16 mouse cellular contexts compared by ENCODE assay signal in genomic region chr7:92550248-92550989, GRCm38 (mm10). TPM values are rescaled to one million over a fixed set of nuclear protein-coding genes. Genes with fewer than 3 reads are reported as not detected.
DNase-seq lines count a peak whose midpoint lies in the region; ATAC-seq and TF ChIP-seq lines count a peak whose summit lies in the region.
"Had no signal": no experiment of that assay in that cellular context is flagged by ENCODE, and none has a peak within 500 bp of the region (broad histone marks: within the 10 kb centered on the region; RNA-seq: fewer than 3 reads in every experiment).

No protein-coding gene starts in this region.

- no peak overlapping the region for H3K27ac ChIP-seq in midbrain, embryonic 12.5 days (replicated peaks)
- H3K27ac ChIP-seq in midbrain, postnatal 0 days (ENCODE audit: low read depth, low read length) = no peak overlapping the region
- H3K27ac ChIP-seq in forebrain, embryonic 16.5 days (ENCODE audit: low read length) = no peak overlapping the region
- H3K27ac ChIP-seq in limb, embryonic 10.5 days = peak overlapping the region; percentile 44; the same call in 1 of the 2 replicates
- no peak overlapping the region for H3K27ac ChIP-seq in neural tube, embryonic 14.5 days (ENCODE audit: low read depth, low read length)
- H3K27ac ChIP-seq: embryonic facial prominence, embryonic 15.5 days; limb, embryonic 12.5 days; liver, embryonic 13.5 days had no signal

- H3K9me3 ChIP-seq in midbrain, embryonic 12.5 days = no peaks in the 10 kb centered on the region
- H3K9me3 ChIP-seq in midbrain, postnatal 0 days (ENCODE audit: low read length) = no peaks in the 10 kb centered on the region
- no peaks in the 10 kb centered on the region for H3K9me3 ChIP-seq in forebrain, embryonic 16.5 days (ENCODE audit: control insufficient read depth, low read length)
- no peaks in the 10 kb centered on the region for H3K9me3 ChIP-seq in limb, embryonic 10.5 days (replicated peaks)
- no peaks in the 10 kb centered on the region for H3K9me3 ChIP-seq in neural tube, embryonic 14.5 days (ENCODE audit: control insufficient read depth, low read length)
- H3K9me3 ChIP-seq: embryonic facial prominence, embryonic 15.5 days; limb, embryonic 12.5 days; liver, embryonic 13.5 days had no signal

- DNase-seq in midbrain, postnatal 0 days (ENCODE audit: low spot score) = no peak
- no peak for DNase-seq in limb, embryonic 10.5 days (ENCODE audit: low spot score)
- no peak for DNase-seq in heart, postnatal 10 days
- DNase-seq in right cerebral cortex, postnatal 4 days = no peak
- no peak for DNase-seq in kidney, adult 8-10 months
- DNase-seq: adrenal gland, adult 8-10 months; cerebellum, adult 9-11 months; liver, embryonic 13.5 days; spleen, adult 18-20 months had no signal

- H3K4me3 ChIP-seq in midbrain, embryonic 12.5 days = no peak overlapping the region
- no peak overlapping the region for H3K4me3 ChIP-seq in midbrain, postnatal 0 days (ENCODE audit: low read depth, low read length)
- H3K4me3 ChIP-seq in forebrain, embryonic 16.5 days (replicated peaks; ENCODE audit: low read length) = no peak overlapping the region
- H3K4me3 ChIP-seq in limb, embryonic 10.5 days = no peak overlapping the region
- H3K4me3 ChIP-seq in neural tube, embryonic 14.5 days (ENCODE audit: low read depth, low read length) = no peak overlapping the region
- H3K4me3 ChIP-seq: embryonic facial prominence, embryonic 15.5 days; limb, embryonic 12.5 days; liver, embryonic 13.5 days had no signal

- intact Hi-C loops in heart, postnatal 10 days (cut with DNase I) = loop anchor here (1.0 kb wide), 1 partner anchor 445 kb away; no protein-coding TSS in a partner anchor

- no peak for TF ChIP-seq CTCF in midbrain, postnatal 0 days (IDR thresholded peaks at IDR 0.05)

- no peaks in the 10 kb centered on the region for H3K27me3 ChIP-seq in midbrain, embryonic 12.5 days
- H3K27me3 ChIP-seq in midbrain, postnatal 0 days (ENCODE audit: insufficient read depth, low read length) = no peaks in the 10 kb centered on the region
- no peaks in the 10 kb centered on the region for H3K27me3 ChIP-seq in forebrain, embryonic 16.5 days (replicated peaks; ENCODE audit: control insufficient read depth, insufficient read depth, low read length)
- H3K27me3 ChIP-seq in limb, embryonic 10.5 days (ENCODE audit: low read depth, poor library complexity, severe bottlenecking) = no peaks in the 10 kb centered on the region
- no peaks in the 10 kb centered on the region for H3K27me3 ChIP-seq in neural tube, embryonic 14.5 days (ENCODE audit: control insufficient read depth, insufficient read depth, low read length)
- H3K27me3 ChIP-seq: embryonic facial prominence, embryonic 15.5 days; limb, embryonic 12.5 days; liver, embryonic 13.5 days had no signal

- ATAC-seq in midbrain, embryonic 12.5 days (ENCODE audit: low FRiP score, low read depth) = peak; percentile 41; the same call in 1 of the 2 replicates
- ATAC-seq in midbrain, postnatal 0 days (ENCODE audit: low FRiP score) = no peak
- ATAC-seq in forebrain, embryonic 16.5 days = peak; percentile 40; the same call in 1 of the 2 replicates
- peak; percentile 69; the same call in 1 of the 2 replicates for ATAC-seq in neural tube, embryonic 14.5 days (ENCODE audit: low read depth)
- ATAC-seq: intestine, postnatal 0 days had no signal

- no peak overlapping the region for H3K4me2 ChIP-seq in midbrain, embryonic 12.5 days (replicated peaks)
- H3K4me2 ChIP-seq in midbrain, postnatal 0 days (ENCODE audit: low read depth, low read length, poor library complexity, severe bottlenecking) = no peak overlapping the region
- no peak overlapping the region for H3K4me2 ChIP-seq in forebrain, embryonic 16.5 days (ENCODE audit: low read length)
- H3K4me2 ChIP-seq in neural tube, embryonic 14.5 days (ENCODE audit: low read depth, low read length) = no peak overlapping the region
- H3K4me2 ChIP-seq: embryonic facial prominence, embryonic 15.5 days; limb, embryonic 12.5 days; liver, embryonic 13.5 days; lung, embryonic 14.5 days had no signal

- WGBS in midbrain, embryonic 12.5 days = 89% methylated on average over 6 of the region's 6 CpGs
- WGBS in midbrain, postnatal 0 days = 86% methylated on average over 6 of the region's 6 CpGs
- 89% methylated on average over 6 of the region's 6 CpGs for WGBS in forebrain, embryonic 16.5 days
- WGBS in limb, embryonic 10.5 days = 91% methylated on average over 6 of the region's 6 CpGs
- WGBS in neural tube, embryonic 14.5 days = 81% methylated on average over 6 of the region's 6 CpGs

- no peaks in the 10 kb centered on the region for H3K36me3 ChIP-seq in midbrain, embryonic 12.5 days
- no peaks in the 10 kb centered on the region for H3K36me3 ChIP-seq in midbrain, postnatal 0 days (ENCODE audit: insufficient read depth, low read length)
- H3K36me3 ChIP-seq in forebrain, embryonic 16.5 days (ENCODE audit: control insufficient read depth, insufficient read depth) = no peaks in the 10 kb centered on the region
- H3K36me3 ChIP-seq in limb, embryonic 10.5 days = no peaks in the 10 kb centered on the region
- H3K36me3 ChIP-seq in neural tube, embryonic 14.5 days (ENCODE audit: control insufficient read depth, insufficient read depth, low read length) = no peaks in the 10 kb centered on the region
- H3K36me3 ChIP-seq: embryonic facial prominence, embryonic 15.5 days; limb, embryonic 12.5 days; liver, embryonic 13.5 days had no signal

- no peak overlapping the region for H3K9ac ChIP-seq in midbrain, embryonic 12.5 days (replicated peaks)
- no peak overlapping the region for H3K9ac ChIP-seq in midbrain, postnatal 0 days (replicated peaks; ENCODE audit: low read length, poor library complexity, severe bottlenecking)
- no peak overlapping the region for H3K9ac ChIP-seq in forebrain, embryonic 16.5 days (replicated peaks; ENCODE audit: low read depth, low read length)
- H3K9ac ChIP-seq in neural tube, embryonic 14.5 days (replicated peaks; ENCODE audit: low read depth, low read length) = no peak overlapping the region
- H3K9ac ChIP-seq: embryonic facial prominence, embryonic 15.5 days; limb, embryonic 12.5 days; liver, embryonic 13.5 days; lung, embryonic 14.5 days had no signal

- no peaks in the 10 kb centered on the region for H3K4me1 ChIP-seq in midbrain, embryonic 12.5 days
- H3K4me1 ChIP-seq in midbrain, postnatal 0 days (ENCODE audit: insufficient read depth, low read length) = no peaks in the 10 kb centered on the region
- no peaks in the 10 kb centered on the region for H3K4me1 ChIP-seq in forebrain, embryonic 16.5 days (replicated peaks; ENCODE audit: control insufficient read depth, insufficient read depth, low read length)
- H3K4me1 ChIP-seq in limb, embryonic 10.5 days = no peaks in the 10 kb centered on the region
- no peaks in the 10 kb centered on the region for H3K4me1 ChIP-seq in neural tube, embryonic 14.5 days (ENCODE audit: control insufficient read depth, insufficient read depth, low read length)
- H3K4me1 ChIP-seq: embryonic facial prominence, embryonic 15.5 days; limb, embryonic 12.5 days; liver, embryonic 13.5 days had no signal

RNA-seq across cellular contexts. Expression of gene Ccdc90b, which starts 10.5 kb away (rescaled TPM):
- polyA plus RNA-seq in midbrain, embryonic 12.5 days (2016; fragmentation: Nextera tagmentation; extraction: Ambion mirVana) = 83.8 and 84.4 TPM in 2 replicates
- 39.6 and 52.2 TPM in 2 replicates for total RNA-seq in midbrain, postnatal 0 days (2014; rRNA removed)
- 44.1 and 47.3 TPM in 2 replicates for polyA plus RNA-seq in midbrain, postnatal 0 days (2015; fragmentation: Nextera tagmentation; extraction: Ambion mirVana)
- polyA plus RNA-seq in forebrain, embryonic 16.5 days (2015; fragmentation: Nextera tagmentation; extraction: Ambion mirVana) = 56.2 and 65.1 TPM in 2 replicates
- 47.5 and 49.1 TPM in 2 replicates for polyA plus RNA-seq in limb, embryonic 10.5 days (2016; fragmentation: Nextera tagmentation; extraction: Ambion mirVana)
- 59.0 and 62.4 TPM in 2 replicates for polyA plus RNA-seq in neural tube, embryonic 14.5 days (2014; fragmentation: Nextera tagmentation; extraction: Ambion mirVana)
- total RNA-seq in heart, postnatal 10 days (2021) = 10 to 100 TPM; 33.8 to 36.9 TPM
